Mouse (Mus musculus) myocyte (in vitro differentiated cells): ENCODE measurements around the gene Abhd2. TPM values are rescaled to one million over a fixed set of nuclear protein-coding genes. Genes with fewer than 3 reads are reported as not detected.

ENCODE experiments used
- H3K27me3 ChIP-seq: one replicate; pipeline ENCODE4 v1.6.1; 2011; ENCODE audit not compliant: control insufficient read depth, insufficient read depth, insufficient read length
- H3K36me3 ChIP-seq: one replicate; pipeline ENCODE4 v1.6.1; 2011; ENCODE audit not compliant: control insufficient read depth, insufficient read depth
- H3K4me2 ChIP-seq: one replicate; pipeline ENCODE4 v1.6.1; 2011; ENCODE audit warnings: low read depth, control low read depth
- H3K4me3 ChIP-seq: one replicate; pipeline ENCODE4 v1.5.1; 2011; ENCODE audit warnings: mild to moderate bottlenecking, control low read depth, moderate library complexity
- H3K79me2 ChIP-seq: one replicate; pipeline ENCODE4 v1.6.1; 2011; ENCODE audit not compliant: control insufficient read depth, insufficient read depth
- H3ac ChIP-seq: one replicate; pipeline ENCODE4 v1.6.1; 2011; ENCODE audit not compliant: control insufficient read depth, insufficient read length
- CEBPB ChIP-seq: IDR thresholded peaks from 2 replicates; pipeline ENCODE4 v1.6.1; 2011; ENCODE audit warnings: mild to moderate bottlenecking, moderate library complexity; ENCODE audit not compliant: poor library complexity, insufficient read depth, severe bottlenecking
- E2F4 ChIP-seq: IDR thresholded peaks from one replicate; pipeline ENCODE4 v1.6.1; 2011; ENCODE audit warnings: mild to moderate bottlenecking, control low read depth, moderate library complexity; ENCODE audit not compliant: insufficient read depth
- MAX ChIP-seq: IDR thresholded peaks from one replicate; pipeline ENCODE4 v1.6.1; 2011; ENCODE audit warnings: low read depth, mild to moderate bottlenecking, control low read depth
- MYOD1 ChIP-seq, 3 experiments: IDR thresholded peaks; one replicate each; pipeline ENCODE4 v1.6.1; 2011; ENCODE audit warnings: control low read depth in 2 of 3, low read depth in 2 of 3, mild to moderate bottlenecking in 2 of 3, moderate library complexity in 1 of 3; ENCODE audit not compliant: insufficient read length in 2 of 3, control insufficient read depth in 1 of 3
- MYOG ChIP-seq, 3 experiments: IDR thresholded peaks; one replicate each; pipeline ENCODE4 v1.6.1; 2011; ENCODE audit warnings: control low read depth in 2 of 3, low read depth in 2 of 3, mild to moderate bottlenecking in 2 of 3; ENCODE audit not compliant: insufficient read length in 2 of 3, control insufficient read depth in 1 of 3, insufficient read depth in 1 of 3
- POLR2A ChIP-seq: IDR thresholded peaks from one replicate; pipeline ENCODE4 v1.6.1; 2011; ENCODE audit warnings: low read depth, mild to moderate bottlenecking, control low read depth, moderate library complexity; ENCODE audit not compliant: insufficient read length
- POLR2AphosphoS2 ChIP-seq: IDR thresholded peaks from one replicate; pipeline ENCODE4 v1.6.1; 2011; ENCODE audit warnings: low read depth, control low read depth; ENCODE audit not compliant: insufficient read length
- REST ChIP-seq: IDR thresholded peaks from one replicate; pipeline ENCODE4 v1.6.1; 2011; ENCODE audit warnings: mild to moderate bottlenecking, control low read depth, moderate library complexity; ENCODE audit not compliant: insufficient read depth, insufficient read length
- SRF ChIP-seq: IDR thresholded peaks from one replicate; pipeline ENCODE4 v1.6.1; 2011; ENCODE audit warnings: low read depth; ENCODE audit not compliant: control insufficient read depth, insufficient read length
- TCF12 ChIP-seq: IDR thresholded peaks from one replicate; pipeline ENCODE4 v1.6.1; 2011; ENCODE audit warnings: mild to moderate bottlenecking, control low read depth; ENCODE audit not compliant: poor library complexity, insufficient read depth, severe bottlenecking
- TCF3 ChIP-seq: IDR thresholded peaks from one replicate; pipeline ENCODE4 v1.6.1; 2011; ENCODE audit warnings: low read depth, control low read depth; ENCODE audit not compliant: insufficient read length
- USF1 ChIP-seq: IDR thresholded peaks from one replicate; pipeline ENCODE4 v1.6.1; 2011; ENCODE audit warnings: low read depth, mild to moderate bottlenecking, control low read depth, moderate library complexity
- polyA plus RNA-seq: library from polyadenylated mRNA; unstranded; fragments of >200 nt; fragmentation: generic; extraction: Trizol; gene quantifications from one replicate; pipeline ENCODE4 v1.2.1, GENCODE M21; 2012; ENCODE audit warnings: missing spikeins

Gene Abhd2
- polyA plus RNA-seq, 1 experiment = 16.9 TPM

- Histone ChIP-seq H3K79me2 (no peaks in the 10 kb centered on the region), H3K4me2 (no peak overlapping the region), H3ac (no peak overlapping the region)
Observed at GRCm38 (mm10) chr7:79368664-79369063, 95.7 kb downstream of the Abhd2 start.

GRCm38 (mm10) chr7:79369416-79369815, 96.4 kb downstream of the Abhd2 start:
- H3K27me3 ChIP-seq = no peaks in the 10 kb centered on the region
- H3K36me3 ChIP-seq = no peaks in the 10 kb centered on the region
- no peak overlapping the region for H3ac ChIP-seq
- no peaks in the 10 kb centered on the region for H3K79me2 ChIP-seq
- no peak overlapping the region for H3K4me2 ChIP-seq
- TF ChIP-seq TCF3 (no peak), MYOD1 (IDR thresholded peaks at IDR 0.05; ENCODE audit: control insufficient read depth in 1 of 3, insufficient read length in 2 of 3, low read depth in 2 of 3) (no peak), CEBPB (no peak), TCF12 (no peak), MAX (no peak), USF1 (no peak), MYOG (IDR thresholded peaks at IDR 0.05; ENCODE audit: control insufficient read depth in 1 of 3, insufficient read depth in 1 of 3, insufficient read length in 2 of 3, low read depth in 2 of 3) (no peak), POLR2A (no peak), SRF (no peak), REST (no peak), POLR2AphosphoS2 (no peak), E2F4 (no peak)
- H3K4me3 ChIP-seq = no peak overlapping the region

More at GRCm38 (mm10) chr7:79368664-79369063, 95.7 kb downstream of the Abhd2 start:
- TF ChIP-seq TCF12 (no peak), POLR2A (no peak), USF1 (no peak), E2F4 (no peak), MYOD1 (IDR thresholded peaks at IDR 0.05; ENCODE audit: control insufficient read depth in 1 of 3, insufficient read length in 2 of 3, low read depth in 2 of 3) (no peak), SRF (no peak), MYOG (IDR thresholded peaks at IDR 0.05; ENCODE audit: control insufficient read depth in 1 of 3, insufficient read depth in 1 of 3, insufficient read length in 2 of 3, low read depth in 2 of 3) (no peak), MAX (no peak), TCF3 (no peak), POLR2AphosphoS2 (no peak), REST (no peak), CEBPB (no peak)
- Histone ChIP-seq H3K36me3 (no peaks in the 10 kb centered on the region), H3K4me3 (no peak overlapping the region), H3K27me3 (no peaks in the 10 kb centered on the region)

- no peak overlapping the region for H3K4me2 ChIP-seq
- no peaks in the 10 kb centered on the region for H3K36me3 ChIP-seq
- no peak overlapping the region for H3ac ChIP-seq
- no peaks in the 10 kb centered on the region for H3K79me2 ChIP-seq
- TF ChIP-seq POLR2AphosphoS2 = no peak
- no peak for TF ChIP-seq MYOD1 (IDR thresholded peaks at IDR 0.05; ENCODE audit: control insufficient read depth in 1 of 3, insufficient read length in 2 of 3, low read depth in 2 of 3)
- no peak for TF ChIP-seq USF1
- TF ChIP-seq TCF12 = no peak
- TF ChIP-seq POLR2A = no peak
- no peak for TF ChIP-seq CEBPB
- H3K4me3 ChIP-seq = no peak overlapping the region
- H3K27me3 ChIP-seq = peaks cover 7% of the 10 kb centered on the region
Observed at GRCm38 (mm10) chr7:79371321-79371879, 98.4 kb downstream of the Abhd2 start.

- H3K79me2 ChIP-seq = no peaks in the 10 kb centered on the region
- no peak overlapping the region for H3ac ChIP-seq
- TF ChIP-seq POLR2AphosphoS2 = no peak
- TF ChIP-seq SRF = no peak
- TF ChIP-seq TCF3 = no peak
- no peak for TF ChIP-seq MYOD1 (IDR thresholded peaks at IDR 0.05; ENCODE audit: control insufficient read depth in 1 of 3, insufficient read length in 2 of 3, low read depth in 2 of 3)
- no peak for TF ChIP-seq POLR2A
- no peak for TF ChIP-seq MAX
- TF ChIP-seq E2F4 = no peak
- TF ChIP-seq TCF12 = no peak
- TF ChIP-seq USF1 = no peak
- no peak for TF ChIP-seq MYOG (IDR thresholded peaks at IDR 0.05; ENCODE audit: control insufficient read depth in 1 of 3, insufficient read depth in 1 of 3, insufficient read length in 2 of 3, low read depth in 2 of 3)
- no peak for TF ChIP-seq CEBPB
- no peak for TF ChIP-seq REST
- no peaks in the 10 kb centered on the region for H3K36me3 ChIP-seq
- H3K4me2 ChIP-seq = no peak overlapping the region
- H3K27me3 ChIP-seq = peaks cover 20% of the 10 kb centered on the region
- no peak overlapping the region for H3K4me3 ChIP-seq
Observed at GRCm38 (mm10) chr7:79374017-79374416, 101.0 kb downstream of the Abhd2 start.

GRCm38 (mm10) chr7:79375594-79375993, 102.6 kb downstream of the Abhd2 start:
- TF ChIP-seq CEBPB (no peak), E2F4 (no peak), TCF12 (no peak), POLR2AphosphoS2 (no peak), MAX (no peak), MYOG (IDR thresholded peaks at IDR 0.05; ENCODE audit: control insufficient read depth in 1 of 3, insufficient read depth in 1 of 3, insufficient read length in 2 of 3, low read depth in 2 of 3) (no peak), TCF3 (no peak), POLR2A (no peak), MYOD1 (IDR thresholded peaks at IDR 0.05; ENCODE audit: control insufficient read depth in 1 of 3, insufficient read length in 2 of 3, low read depth in 2 of 3) (no peak), SRF (no peak), USF1 (no peak)
- Histone ChIP-seq H3K36me3 (no peaks in the 10 kb centered on the region), H3K4me2 (no peak overlapping the region), H3K4me3 (no peak overlapping the region), H3K79me2 (no peaks in the 10 kb centered on the region), H3K27me3 (peaks cover 30% of the 10 kb centered on the region), H3ac (no peak overlapping the region)
